Mouse (Mus musculus): Measurements from ENCODE around the gene Cachd1. TPM values are rescaled to one million over a fixed set of nuclear protein-coding genes. Genes with fewer than 3 reads are reported as not detected.

Gene Cachd1
- total RNA-seq, 2 experiments from 2014 or later, result 12.0 to 66.2 TPM

GRCm38 (mm10) chr4:100967703-100968392, 191.4 kb downstream of the Cachd1 start:
- ATAC-seq (replicated peaks; ENCODE audit: low FRiP score, poor library complexity, severe bottlenecking), result no peak

- ATAC-seq (replicated peaks; ENCODE audit: low FRiP score, poor library complexity, severe bottlenecking), result no peak
Observed at GRCm38 (mm10) chr4:100973641-100974454, 197.4 kb downstream of the Cachd1 start.

- no peak for ATAC-seq (replicated peaks; ENCODE audit: low FRiP score, poor library complexity, severe bottlenecking)
Observed at GRCm38 (mm10) chr4:100974455-100975035, 198.1 kb downstream of the Cachd1 start.

GRCm38 (mm10) chr4:100977522-100977921, 201.0 kb downstream of the Cachd1 start:
- no peak for ATAC-seq (replicated peaks; ENCODE audit: low FRiP score, poor library complexity, severe bottlenecking)

- ATAC-seq (replicated peaks; ENCODE audit: low FRiP score, poor library complexity, severe bottlenecking), result no peak
Observed at GRCm38 (mm10) chr4:100987187-100987586, 210.7 kb downstream of the Cachd1 start.

GRCm38 (mm10) chr4:100988231-100988799, 211.8 kb downstream of the Cachd1 start:
- ATAC-seq (replicated peaks; ENCODE audit: low FRiP score, poor library complexity, severe bottlenecking), result peak; percentile 68

GRCm38 (mm10) chr4:100990996-100991395, 214.5 kb downstream of the Cachd1 start:
- ATAC-seq (replicated peaks; ENCODE audit: low FRiP score, poor library complexity, severe bottlenecking), result no peak

GRCm38 (mm10) chr4:100992086-100992485, 215.6 kb downstream of the Cachd1 start:
- no peak for ATAC-seq (replicated peaks; ENCODE audit: low FRiP score, poor library complexity, severe bottlenecking)

- peak; percentile 87 for ATAC-seq (replicated peaks; ENCODE audit: low FRiP score, poor library complexity, severe bottlenecking)
Observed at GRCm38 (mm10) chr4:100994442-100995255, 218.2 kb downstream of the Cachd1 start.

GRCm38 (mm10) chr4:100995617-100996016, 219.1 kb downstream of the Cachd1 start:
- ATAC-seq (replicated peaks; ENCODE audit: low FRiP score, poor library complexity, severe bottlenecking), result no peak

- ATAC-seq (replicated peaks; ENCODE audit: low FRiP score, poor library complexity, severe bottlenecking), result no peak
Observed at GRCm38 (mm10) chr4:100996060-100996651, 219.7 kb downstream of the Cachd1 start.

GRCm38 (mm10) chr4:100998145-100998544, 221.7 kb downstream of the Cachd1 start:
- ATAC-seq (replicated peaks; ENCODE audit: low FRiP score, poor library complexity, severe bottlenecking), result no peak

GRCm38 (mm10) chr4:100998906-100999305, 222.4 kb downstream of the Cachd1 start:
- no peak for ATAC-seq (replicated peaks; ENCODE audit: low FRiP score, poor library complexity, severe bottlenecking)

- ATAC-seq (replicated peaks; ENCODE audit: low FRiP score, poor library complexity, severe bottlenecking), result no peak
Observed at GRCm38 (mm10) chr4:101000622-101001021, 224.1 kb downstream of the Cachd1 start.

- ATAC-seq (replicated peaks; ENCODE audit: low FRiP score, poor library complexity, severe bottlenecking), result no peak
Observed at GRCm38 (mm10) chr4:101001073-101001472, 224.6 kb downstream of the Cachd1 start.

GRCm38 (mm10) chr4:101002961-101003360, 226.5 kb downstream of the Cachd1 start:
- no peak for ATAC-seq (replicated peaks; ENCODE audit: low FRiP score, poor library complexity, severe bottlenecking)

- ATAC-seq (replicated peaks; ENCODE audit: low FRiP score, poor library complexity, severe bottlenecking), result no peak
Observed at GRCm38 (mm10) chr4:101008362-101008769, 231.9 kb downstream of the Cachd1 start.

GRCm38 (mm10) chr4:101009092-101009491, 232.6 kb downstream of the Cachd1 start:
- ATAC-seq (replicated peaks; ENCODE audit: low FRiP score, poor library complexity, severe bottlenecking), result no peak

GRCm38 (mm10) chr4:101017806-101018205, 241.3 kb downstream of the Cachd1 start:
- ATAC-seq (replicated peaks; ENCODE audit: low FRiP score, poor library complexity, severe bottlenecking), result no peak

Measured in erythroid progenitor cell, adult 5-6 weeks (primary cell).